Mouse (Mus musculus): Measurements from ENCODE around the gene Itpr1.

Itpr1 gene

GRCm38 (mm10) chr6:108214294-108214925 lies 1.5 kb downstream of the Itpr1 start:
- no peak for DNase-seq (ENCODE audit: low read depth)

- DNase-seq (ENCODE audit: low read depth): no peak
These were observed 3.2 kb downstream of the Itpr1 start for GRCm38 (mm10) chr6:108216091-108216490.

DNA sequence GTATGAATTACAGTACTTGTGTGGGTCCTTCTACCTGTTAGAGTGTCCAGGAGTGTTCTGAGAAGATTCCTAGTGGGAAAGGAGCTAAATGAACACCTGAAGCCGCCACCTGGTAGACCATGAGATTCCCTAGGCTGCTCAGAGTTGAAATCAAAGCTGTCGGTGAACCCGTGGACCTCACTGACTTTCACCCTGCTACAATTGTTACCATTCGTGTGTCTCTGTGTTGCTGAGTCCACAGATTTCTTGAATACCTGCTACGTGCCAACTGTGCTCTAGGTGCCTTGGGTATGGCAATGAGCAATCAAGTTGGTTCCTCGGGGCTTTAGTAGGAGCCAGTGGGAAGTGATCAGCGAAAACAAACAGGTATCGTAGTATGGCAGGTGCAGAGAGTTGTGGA lies 3.9 kb downstream of the Itpr1 start:
- DNase-seq (ENCODE audit: low read depth): no peak

- DNase-seq (ENCODE audit: low read depth): no peak
These were observed 5.1 kb downstream of the Itpr1 start for GRCm38 (mm10) chr6:108217987-108218386.

- no peak for DNase-seq (ENCODE audit: low read depth)
These were observed 9.5 kb downstream of the Itpr1 start for GRCm38 (mm10) chr6:108222435-108222834.

GRCm38 (mm10) chr6:108222875-108223274 lies 10.0 kb downstream of the Itpr1 start:
- DNase-seq (ENCODE audit: low read depth): no peak

- DNase-seq (ENCODE audit: low read depth): no peak
These were observed 11.5 kb downstream of the Itpr1 start for GRCm38 (mm10) chr6:108224361-108224760.

GRCm38 (mm10) chr6:108225027-108225426 lies 12.1 kb downstream of the Itpr1 start:
- no peak for DNase-seq (ENCODE audit: low read depth)

- DNase-seq (ENCODE audit: low read depth): no peak
These were observed 13.3 kb downstream of the Itpr1 start for GRCm38 (mm10) chr6:108226230-108226629.

GRCm38 (mm10) chr6:108227461-108227860 lies 14.6 kb downstream of the Itpr1 start:
- DNase-seq (ENCODE audit: low read depth): no peak

DNA sequence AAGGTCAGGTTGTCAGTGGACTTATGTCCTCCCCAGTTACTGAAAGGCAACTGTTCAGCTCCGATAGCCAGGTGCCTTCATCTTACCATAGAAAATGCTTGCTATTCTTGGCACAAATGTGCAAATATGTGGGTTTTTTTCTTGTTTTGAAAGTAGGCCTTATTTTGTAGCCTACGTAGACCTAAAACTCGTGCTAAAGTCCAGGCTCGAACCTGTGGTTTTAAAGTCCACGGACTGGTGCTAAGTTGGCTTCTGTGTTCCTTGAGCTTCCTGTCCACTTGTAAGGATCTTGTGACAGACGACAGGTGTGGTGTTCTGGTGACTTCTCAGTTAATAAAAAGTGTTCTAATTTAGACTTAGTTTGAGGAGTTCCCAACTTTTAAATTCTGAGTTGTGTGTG lies 15.2 kb downstream of the Itpr1 start:
- DNase-seq (ENCODE audit: low read depth): no peak

DNA sequence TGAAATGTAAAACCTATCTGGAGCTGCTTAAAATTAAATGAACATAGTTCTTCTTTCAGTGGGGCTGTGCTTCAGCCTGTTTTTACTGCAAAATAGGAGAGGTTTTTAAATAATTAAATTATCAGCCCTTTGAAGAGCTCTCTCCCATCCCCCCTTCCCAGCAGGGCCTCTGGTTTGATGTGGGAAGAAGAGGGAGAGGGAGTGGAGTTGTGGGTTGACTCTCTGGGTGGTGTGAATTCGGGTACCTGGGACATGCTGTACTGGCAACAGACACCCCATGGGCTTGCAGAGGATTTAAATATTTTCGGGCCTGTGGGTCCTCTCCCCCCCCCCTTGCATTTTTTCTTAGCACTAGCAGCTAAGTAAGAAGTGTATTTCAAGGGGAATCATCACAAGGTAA lies 15.7 kb downstream of the Itpr1 start:
- no peak for DNase-seq (ENCODE audit: low read depth)

DNA sequence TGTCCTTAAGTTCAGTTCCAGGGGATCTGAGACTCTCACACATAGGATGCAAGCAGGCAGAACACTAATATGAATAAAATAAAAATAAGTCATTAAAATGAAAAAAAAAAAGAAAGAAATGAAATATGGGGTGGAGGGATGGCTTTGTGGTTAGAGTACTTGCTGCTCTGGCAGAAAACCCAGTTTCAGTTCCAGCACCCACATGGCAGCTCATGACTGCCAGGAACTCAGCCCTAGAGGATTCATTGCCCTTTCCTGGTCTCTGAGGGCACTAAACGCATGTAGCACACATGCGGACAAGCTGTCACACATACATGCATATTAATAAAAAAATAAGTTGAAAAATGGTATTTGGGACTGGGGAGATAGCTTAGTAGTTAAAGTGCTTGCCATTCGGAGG lies 17.7 kb downstream of the Itpr1 start:
- no peak for DNase-seq (ENCODE audit: low read depth)

DNA sequence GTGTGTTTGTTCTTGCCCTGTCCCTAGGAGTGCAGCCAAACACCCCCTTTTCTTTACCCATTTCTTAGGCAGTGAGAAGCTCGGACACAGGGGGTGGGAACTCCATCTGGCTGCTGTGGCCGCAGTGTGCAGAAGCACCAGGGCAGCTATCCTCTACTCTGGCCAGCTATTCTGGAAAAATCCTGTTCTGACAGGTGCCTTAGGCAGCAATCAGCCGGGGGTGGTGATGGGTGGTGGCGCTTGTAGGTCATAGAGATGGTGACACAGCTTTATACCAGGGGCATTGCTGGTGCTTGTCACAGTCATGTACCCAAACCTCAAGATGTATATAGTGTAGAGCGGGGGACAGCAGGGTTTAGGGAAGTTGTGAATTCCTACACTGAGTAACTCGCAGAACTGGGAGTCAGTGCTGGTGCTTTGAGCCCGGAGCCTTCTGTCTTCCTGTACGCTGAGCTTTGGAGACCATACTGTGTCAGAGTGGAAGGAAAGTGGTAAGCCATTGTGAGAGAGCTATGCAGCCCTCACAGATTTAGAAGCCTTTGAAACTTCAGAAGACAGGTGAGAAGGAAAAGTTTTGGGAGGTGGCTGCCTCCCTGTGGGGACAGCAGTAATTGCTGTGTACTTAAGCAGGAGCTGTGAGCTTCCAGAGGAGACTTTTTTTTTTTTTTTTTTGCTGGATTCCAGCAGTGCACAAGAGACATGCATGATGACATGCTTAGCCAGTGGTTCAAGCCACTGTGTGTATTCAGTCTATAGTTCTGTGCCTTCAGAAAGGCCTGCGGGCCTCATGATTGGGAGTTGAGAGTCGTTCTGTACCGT lies 19.2 kb downstream of the Itpr1 start:
- DNase-seq (ENCODE audit: low read depth): no peak

DNA sequence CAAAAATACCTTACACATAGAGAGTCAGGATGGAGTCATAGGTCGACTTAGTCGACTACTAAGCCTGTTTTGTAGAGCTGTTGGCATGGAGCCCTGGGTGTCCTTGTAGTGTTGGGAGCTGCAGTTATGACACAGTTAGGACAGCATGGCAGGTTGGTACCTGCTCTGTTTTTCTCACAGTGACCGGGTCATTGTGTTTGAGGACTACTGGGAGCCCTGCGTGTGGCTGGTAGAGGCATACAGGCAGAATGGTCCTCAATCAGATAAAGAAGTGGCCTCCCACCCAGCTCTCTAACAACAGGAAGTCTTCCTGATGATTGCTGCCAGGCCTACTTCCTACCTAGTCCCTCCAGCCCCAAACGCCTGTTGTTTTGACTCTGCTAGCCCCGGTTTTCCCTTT lies 20.2 kb downstream of the Itpr1 start:
- no peak for DNase-seq (ENCODE audit: low read depth)

DNA sequence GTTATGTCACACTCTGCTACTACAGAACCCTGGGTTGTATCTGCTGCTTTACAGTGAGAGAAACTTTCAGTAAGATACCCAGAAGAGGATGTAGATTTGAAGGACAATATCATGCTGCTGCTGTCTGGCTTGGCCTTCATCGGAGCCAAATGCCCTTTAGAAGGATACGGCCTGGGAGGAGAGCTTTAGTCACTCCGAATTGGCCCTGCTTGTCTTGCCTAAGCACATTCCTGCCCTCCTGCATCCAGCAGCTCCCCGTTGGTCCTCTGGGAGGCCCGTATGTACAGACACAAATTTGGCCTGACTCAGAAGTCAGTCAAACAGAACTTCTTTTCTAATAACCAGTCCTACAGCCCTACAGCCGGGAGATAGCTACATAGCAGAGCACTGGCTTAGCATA lies 21.6 kb downstream of the Itpr1 start:
- no peak for DNase-seq (ENCODE audit: low read depth)

GRCm38 (mm10) chr6:108235680-108236123 lies 22.8 kb downstream of the Itpr1 start:
- DNase-seq (ENCODE audit: low read depth): no peak

- no peak for DNase-seq (ENCODE audit: low read depth)
These were observed 23.6 kb downstream of the Itpr1 start for GRCm38 (mm10) chr6:108236411-108236921.

- no peak for DNase-seq (ENCODE audit: low read depth)
These were observed 24.1 kb downstream of the Itpr1 start for GRCm38 (mm10) chr6:108236996-108237395.

DNA sequence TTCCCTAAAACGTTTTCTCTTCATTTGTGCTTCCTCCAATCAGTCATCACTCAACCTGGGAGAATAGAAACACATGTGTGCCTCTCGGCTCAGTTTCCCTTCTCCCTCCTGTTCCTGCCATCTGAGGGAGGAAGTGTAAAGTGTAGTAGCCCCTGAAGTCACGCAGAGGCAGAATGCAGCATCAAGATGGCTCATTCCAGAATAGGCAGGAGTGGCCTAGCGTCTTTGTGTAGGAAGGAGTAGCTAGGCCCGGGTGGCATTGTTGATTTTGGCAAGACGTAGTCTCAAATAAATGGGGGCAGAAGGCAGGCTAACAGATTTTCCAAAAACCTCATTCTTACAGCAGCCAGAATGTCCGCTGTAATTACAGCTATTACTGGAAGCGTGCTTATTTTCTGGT lies 24.7 kb downstream of the Itpr1 start:
- DNase-seq (ENCODE audit: low read depth): no peak

DNA sequence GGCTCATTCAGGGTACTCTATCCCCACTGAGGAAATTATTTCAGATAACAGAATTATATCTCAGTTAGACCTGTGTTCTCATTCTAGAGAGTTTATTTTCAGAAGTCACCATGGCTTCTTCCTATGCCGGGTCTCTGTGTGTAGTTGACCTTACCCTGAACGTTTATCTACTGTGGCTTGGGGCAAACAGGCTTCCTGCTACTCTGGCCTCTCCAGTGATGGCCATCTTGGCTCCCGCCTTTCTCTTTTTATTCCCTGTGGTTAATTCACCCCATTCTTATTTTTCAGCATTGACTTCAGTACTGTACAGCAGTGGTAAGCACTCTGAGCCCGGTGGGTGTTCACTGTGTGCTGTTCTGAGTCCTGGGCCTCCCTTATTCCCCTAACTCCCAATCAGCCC lies 25.1 kb downstream of the Itpr1 start:
- no peak for DNase-seq (ENCODE audit: low read depth)

GRCm38 (mm10) chr6:108239056-108239455 lies 26.2 kb downstream of the Itpr1 start:
- no peak for DNase-seq (ENCODE audit: low read depth)

GRCm38 (mm10) chr6:108240004-108240403 lies 27.1 kb downstream of the Itpr1 start:
- DNase-seq (ENCODE audit: low read depth): no peak

All from c-Kit-positive CD71-positive TER-119-negative erythroid progenitor cells, embryonic 14.5 days (primary cell).